Mouse (Mus musculus) liver, adult 2 months (tissue): ENCODE measurements around the gene Vgll2.

Experiments used
- CTCF ChIP-seq: fragments of 200-500 bp; IDR thresholded peaks from 2 replicates; pipeline ENCODE4 v1.5.1; 2011; ENCODE audit warnings: low read depth, low read length, control low read depth
- POLR2A ChIP-seq: fragments of 200-500 bp; IDR thresholded peaks from 2 replicates; pipeline ENCODE4 v1.6.1; 2011; ENCODE audit warnings: low read length, control low read depth; ENCODE audit not compliant: insufficient read depth; ENCODE audit errors: extremely low read depth

- TF ChIP-seq CTCF (no peak), POLR2A (no peak)
Measured at GRCm38 (mm10) chr10:52021736-52022394, 437 bp upstream of the Vgll2 start.
